Mouse (Mus musculus) spleen, postnatal 10 days (tissue): Measurements from ENCODE around the gene Rad9a.
A peak's percentile ranks its signal among the peaks of the same experiment; 100 is the strongest.
"Not testable (repeated sequence)": the region's sequence is repeated elsewhere in the genome, so short reads cannot be mapped to it uniquely, and the experiment has no call there.

Experiments
- DNase-seq, 2 experiments: peaks; one replicate each; pipeline ENCODE4 v3.0.0; 2021 to 2022; ENCODE audit warnings: low spot score in 2 of 2

The Rad9a gene

DNA sequence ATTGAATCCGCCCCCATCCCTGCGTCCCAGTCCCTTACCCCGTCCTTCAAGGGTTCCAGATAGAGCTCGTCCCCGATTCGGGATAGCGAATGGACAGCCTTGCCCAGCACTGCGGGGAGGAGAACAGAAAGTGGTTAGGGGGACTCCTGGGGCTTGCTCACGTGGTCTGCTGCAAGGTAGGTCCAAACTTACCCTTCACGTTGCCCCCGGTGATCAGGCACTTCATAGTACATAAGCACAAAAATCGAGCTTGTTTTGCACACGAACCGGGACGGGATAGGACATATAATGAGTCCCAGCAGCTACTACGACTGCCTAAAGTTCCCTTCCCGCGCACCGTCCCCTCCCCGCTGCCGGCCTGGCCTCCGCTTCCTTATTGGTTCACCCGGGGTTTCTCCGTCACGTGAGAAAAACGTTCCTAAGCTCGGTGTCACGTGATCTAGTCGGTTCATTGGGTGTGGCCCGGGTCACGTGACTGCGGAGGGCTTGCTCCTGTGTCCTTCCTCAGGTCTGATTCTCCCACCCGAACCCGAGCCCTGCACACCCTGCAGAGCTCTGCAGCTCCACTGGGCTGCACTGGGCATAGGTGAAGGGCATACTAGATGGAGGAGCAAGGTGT is at the start of gene Rad9a:
Gene Rad9a, minus strand, starts transcription at position 372 of the 619 bp plus-strand sequence.
- peak; percentile 92 to 99 for DNase-seq

DNA sequence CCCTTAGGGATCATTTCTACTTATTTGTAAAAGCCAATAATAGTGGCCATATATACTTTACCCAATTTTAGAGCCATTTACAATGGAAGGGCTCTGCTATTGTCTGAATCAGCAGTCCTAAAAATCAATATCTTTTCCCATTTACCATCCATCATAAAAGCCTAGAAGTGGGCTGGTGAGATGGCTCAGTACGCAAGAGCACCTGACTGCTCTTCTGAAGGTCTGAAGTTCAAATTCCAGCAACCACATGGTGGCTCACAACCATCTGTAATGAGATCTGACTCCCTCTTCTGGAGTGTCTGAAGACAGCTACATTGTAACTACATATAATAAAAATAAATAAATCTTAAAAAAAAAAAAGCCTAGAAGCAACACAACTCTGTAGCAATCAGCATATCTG is 47.2 kb upstream of the Rad9a start:
- not testable (repeated sequence) for DNase-seq

DNA sequence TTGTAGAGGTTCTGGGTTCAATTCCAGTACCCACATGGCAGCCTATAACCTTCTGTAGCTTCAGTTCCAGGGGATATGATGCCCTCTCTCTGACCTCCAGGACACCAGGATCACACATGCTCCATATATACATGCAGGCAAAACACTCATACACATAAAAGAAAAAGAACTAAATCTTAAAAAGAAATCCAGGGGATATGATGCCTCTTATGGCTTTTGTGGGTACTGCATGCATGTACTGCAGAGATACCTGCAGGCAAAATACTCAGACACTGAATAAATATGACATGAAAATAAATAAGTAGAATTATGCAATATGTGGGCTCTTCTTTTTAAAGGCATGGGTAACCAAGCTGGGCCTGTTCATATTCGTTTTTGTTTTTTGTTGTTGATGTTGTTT is 45.5 kb upstream of the Rad9a start:
- no peak for DNase-seq

DNA sequence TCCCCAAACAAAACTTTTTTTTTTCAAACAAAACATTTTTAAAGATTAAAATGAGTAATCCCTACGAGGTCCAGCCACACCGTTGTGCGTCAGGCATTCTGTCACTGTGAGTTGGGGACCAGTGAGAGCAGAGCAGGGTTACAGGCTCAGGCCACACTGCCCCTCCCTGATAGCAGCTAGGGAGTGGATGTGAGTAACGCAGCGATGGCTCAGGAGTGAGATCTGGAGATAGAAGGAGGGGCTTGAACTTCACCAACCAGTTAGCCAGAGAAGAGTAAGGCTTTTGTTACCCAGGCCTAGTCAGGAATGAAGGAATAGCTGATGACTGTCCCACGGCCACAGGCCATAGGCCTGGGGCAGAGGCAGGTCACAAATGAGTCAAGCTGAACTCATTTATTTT is 43.3 kb upstream of the Rad9a start:
- DNase-seq: no peak

DNA sequence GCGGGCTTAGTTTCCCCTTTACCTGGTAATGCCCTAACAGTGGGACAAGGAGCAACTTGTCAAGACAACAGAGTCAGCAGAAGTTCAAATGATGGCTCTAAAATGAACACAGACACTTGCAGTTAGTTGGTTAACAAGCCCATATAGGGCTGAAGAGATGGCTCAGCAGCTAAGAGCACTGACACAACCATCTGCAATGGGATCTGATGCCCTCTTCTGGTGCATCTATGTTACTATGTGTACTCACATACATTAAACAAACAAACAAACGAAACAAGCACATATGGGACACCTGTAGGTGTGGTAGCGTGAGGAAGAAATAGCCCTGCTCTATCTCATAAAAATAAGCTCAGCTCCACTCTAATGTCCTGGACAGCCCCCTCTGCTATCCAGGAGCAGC is 41.0 kb upstream of the Rad9a start:
- no peak for DNase-seq

DNA sequence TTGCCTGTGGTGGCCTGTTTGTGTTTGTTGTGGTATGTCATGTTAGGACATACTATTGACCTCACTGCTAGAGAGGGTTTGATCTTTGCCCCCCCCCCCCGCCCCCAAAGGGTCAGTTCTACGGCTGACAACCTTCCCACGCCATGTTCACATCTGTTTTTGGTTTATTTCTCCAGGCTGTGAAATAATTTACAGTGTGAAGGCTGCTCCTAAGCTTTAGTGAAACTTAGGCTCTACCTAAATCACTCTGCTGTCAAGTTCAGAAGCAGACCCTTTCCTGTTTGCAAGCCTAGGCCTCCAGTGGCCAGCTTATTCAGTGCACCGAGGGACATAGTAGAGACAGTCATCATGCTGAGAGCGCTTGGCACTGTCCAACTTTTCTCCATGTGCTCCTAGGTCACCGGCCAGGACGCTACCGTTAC is 38.8 kb upstream of the Rad9a start:
- no peak for DNase-seq

DNA sequence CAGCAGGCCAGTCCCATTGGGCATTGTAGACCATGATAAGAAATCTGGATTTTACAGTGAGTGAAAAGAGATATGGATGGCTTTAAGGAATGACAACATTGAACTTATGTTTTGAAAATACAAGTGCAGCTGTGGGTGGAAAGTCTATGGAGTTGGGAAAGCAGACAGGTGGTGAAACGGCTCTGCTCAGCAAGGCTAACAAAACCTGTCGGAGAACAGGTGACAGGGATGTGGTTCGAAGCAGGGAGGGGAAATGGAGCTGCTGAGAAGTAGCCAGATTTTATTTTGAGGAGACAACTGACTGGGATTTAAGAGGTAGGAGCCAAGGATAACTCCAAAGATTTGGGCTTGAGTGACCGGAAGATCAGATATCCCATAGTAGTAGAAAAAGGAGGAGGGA is 33.1 kb upstream of the Rad9a start:
- no peak for DNase-seq

DNA sequence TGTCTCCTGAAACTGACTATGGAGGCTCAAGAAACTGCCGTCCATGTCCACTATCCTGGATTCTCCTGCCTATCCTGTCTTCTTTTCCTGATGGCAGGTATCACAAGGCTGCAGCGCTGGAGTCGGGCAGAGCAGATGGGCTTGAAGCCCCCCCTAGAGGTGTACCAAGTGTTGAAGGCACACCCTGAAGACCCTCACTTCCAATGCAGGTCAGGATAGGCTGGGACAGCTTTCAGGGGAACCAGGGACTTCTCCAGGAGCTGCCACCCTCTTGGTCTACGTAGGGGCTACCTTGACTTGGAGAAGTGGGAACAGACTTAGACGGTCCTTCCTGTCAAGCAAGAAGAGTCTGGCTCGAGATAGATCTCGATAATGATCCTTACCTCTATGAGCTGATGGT is 31.2 kb upstream of the Rad9a start:
- DNase-seq: no peak

DNA sequence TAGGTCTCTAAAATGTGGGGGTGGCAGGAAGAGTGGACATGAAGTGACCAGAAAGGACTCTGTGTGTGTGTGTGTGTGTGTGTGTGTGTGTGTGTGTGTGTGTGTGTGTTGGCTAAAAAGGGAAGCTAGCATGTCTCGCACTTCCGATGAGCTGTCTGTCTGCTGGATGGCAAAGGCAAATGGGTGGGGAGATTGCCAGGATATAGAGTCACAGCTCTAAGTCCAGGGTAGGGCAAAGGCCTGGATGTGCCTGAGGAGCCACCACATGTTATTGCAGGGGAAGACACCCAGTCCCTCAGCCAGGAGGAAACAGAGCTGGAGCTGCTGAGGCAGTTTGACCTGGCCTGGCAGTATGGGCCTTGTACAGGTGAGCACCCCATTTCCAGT is 30.7 kb upstream of the Rad9a start:
- no peak for DNase-seq

DNA sequence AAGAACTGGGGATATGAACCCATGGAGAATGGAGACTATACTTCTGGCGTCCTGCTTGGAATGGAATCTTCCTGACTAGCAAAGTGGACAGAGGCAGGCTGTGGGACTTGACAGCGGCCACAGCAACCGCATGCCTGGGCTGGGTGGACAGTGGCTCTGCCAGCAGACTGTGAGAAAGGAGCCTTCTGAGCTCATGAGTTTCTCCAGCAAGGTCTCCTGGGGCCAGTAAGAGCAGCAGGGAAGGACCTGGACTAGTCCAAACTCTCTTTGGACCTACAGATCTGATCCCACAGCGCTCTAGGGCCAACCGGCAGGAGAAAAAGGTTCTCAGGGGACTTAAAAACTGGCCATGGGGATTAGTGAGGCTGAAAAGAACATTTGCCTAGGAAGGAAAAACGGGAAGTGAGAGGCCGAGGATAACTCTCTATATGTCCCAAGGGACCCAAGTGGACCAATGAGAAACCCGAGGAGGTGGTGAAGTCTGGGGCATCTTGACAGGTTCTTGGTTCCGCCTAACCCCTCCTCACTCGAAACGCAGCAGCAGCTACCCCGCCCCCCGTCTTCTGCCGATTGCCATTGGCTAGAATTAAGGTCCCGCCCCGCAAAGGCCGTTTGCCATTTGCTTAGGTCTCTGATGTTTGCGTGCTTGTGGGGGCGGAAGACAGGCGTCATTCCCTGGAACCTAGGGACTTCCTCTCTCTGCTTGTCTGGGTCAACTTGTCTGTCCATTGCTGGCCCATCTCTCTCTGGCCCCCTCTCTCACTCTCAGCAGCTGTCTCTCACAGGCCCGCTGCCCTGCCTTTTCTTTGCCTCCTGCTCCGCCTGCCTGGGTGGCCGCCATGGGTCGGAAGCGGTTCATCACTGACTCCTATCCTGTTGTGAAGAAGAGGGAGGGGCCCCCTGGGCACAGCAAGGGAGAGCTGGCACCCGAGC is 30.1 kb upstream of the Rad9a start, which contains the start of gene Pold4:
Gene Pold4, plus strand, starts transcription at position 647 of the 933 bp plus-strand sequence.
- peak; percentile 84 to 96 for DNase-seq

DNA sequence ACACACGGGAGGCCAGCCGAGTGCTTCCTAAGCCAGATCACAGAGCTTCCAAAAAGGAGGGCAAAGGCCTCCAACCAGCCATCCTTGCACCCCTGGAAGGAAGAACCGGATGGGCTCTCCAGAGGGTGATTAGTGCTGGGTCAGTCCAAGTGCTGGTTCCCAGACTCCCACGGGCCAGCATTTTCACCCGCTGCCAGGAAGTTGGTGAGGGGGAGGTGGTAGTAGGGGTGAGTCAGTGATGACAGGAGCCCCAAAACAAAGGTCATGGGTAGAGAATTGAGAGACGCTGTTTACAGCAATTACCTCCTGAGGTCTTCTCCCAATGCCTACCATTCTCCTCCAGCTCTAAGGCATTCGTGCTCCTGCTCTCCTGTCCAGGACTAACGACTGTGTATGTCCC is 29.0 kb upstream of the Rad9a start:
- peak in 1 of 2 experiments; percentile 41 for DNase-seq

DNA sequence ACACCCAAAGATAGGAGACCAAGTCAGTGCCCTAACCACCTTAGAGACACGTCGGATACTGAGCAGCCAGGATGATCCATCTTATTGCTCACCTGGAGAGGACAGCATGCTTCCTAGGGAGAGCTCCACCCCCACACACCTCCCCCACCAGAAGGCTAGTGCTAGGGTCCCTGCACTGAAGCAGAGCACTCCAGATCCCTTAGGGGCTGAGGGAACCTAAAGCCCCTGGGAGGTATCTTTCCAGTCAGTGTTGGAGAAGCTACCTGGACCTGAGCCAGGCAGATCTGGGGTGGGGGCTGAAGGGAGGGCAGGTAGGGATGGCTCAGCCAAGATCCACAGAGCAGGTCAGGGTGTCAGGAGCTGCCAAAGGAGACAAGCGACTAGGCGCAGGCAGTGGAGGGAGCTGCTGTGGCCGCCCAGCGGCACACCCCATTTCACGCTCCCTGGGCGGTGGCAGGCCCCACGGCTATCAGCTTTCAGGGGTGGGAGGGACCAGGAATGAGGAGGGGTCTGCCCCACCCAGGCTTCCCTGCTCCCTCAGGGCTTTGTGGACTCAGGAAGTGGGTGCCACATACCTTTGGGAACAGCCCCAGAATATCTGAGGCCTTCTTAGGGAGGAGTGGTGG is 28.1 kb upstream of the Rad9a start:
- no peak for DNase-seq

DNA sequence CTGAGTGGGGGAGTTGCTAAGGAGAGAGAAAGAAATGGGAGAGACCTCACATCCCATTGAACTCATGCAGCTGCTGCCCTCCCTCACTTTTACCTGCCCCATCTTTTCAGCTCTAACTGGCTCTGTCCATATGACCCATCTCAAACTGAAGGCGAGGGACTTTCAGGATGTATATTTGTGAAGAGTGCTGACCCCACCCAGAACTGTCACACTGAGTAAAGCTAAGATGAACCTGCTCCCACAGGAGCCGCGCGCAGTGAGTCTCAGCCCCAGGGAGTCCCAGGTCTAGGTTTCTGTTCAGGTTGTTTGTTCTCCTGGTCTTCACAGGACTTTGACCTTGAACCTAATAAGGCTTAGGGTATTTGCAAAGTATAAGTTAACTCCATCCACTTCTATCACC is 27.4 kb upstream of the Rad9a start:
- DNase-seq: no peak

DNA sequence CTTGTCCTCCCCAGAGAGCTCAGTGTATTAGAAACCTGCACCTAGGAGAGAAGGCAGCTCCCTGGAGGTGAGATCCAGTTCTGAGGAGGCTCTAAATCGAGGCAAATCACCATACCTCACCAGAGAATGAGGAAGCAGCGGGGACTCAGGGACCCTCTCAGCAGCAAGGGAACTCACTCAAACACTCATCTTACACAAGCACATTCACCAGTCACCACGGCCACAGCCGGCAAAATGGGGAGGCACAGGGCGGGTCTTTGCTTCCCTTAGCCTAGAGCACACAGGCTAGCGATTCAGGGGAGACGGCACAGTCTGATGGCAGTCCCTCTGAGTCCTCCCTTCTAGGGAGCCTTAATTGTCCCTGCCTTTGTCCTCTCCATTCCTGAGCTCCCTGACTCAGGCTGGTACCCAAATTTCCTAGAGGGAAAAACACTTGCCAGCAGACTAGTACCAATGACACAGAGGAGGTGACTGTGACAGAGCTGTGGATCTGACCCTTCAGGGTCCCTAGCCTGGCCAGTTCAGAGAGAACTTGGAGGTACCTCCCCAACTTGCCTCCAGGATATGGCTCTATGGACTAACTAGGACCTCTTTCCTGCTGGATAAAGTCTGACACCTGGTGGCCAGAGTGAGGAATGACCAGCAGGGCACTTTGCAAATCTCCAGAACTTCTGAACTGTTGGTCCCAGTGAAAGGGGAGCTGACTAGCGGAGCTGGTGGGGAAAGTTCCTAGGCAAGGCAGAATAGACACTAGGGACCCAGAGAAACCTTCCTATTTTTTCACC is 26.6 kb upstream of the Rad9a start:
- peak; percentile 57 to 77 for DNase-seq

DNA sequence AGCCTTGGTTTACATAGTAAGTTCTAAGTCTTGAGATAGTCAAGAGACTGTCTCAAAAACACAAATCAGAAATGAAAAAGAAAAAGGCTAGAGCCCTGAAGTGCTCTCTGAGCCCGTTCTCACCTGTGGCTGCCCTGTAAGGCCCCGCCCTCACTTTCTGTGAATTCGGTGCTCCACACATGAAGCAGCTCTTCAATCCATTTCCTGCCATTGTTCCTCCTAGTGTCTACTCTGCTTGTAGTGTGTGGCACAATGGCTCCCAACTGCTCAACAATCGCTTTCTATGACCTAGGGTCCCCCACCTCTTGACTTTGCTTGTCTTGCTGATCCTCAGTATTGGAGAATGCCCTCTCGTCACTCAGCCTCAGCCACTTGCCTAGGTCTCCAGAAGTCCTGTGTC is 26.0 kb upstream of the Rad9a start:
- no peak for DNase-seq

DNA sequence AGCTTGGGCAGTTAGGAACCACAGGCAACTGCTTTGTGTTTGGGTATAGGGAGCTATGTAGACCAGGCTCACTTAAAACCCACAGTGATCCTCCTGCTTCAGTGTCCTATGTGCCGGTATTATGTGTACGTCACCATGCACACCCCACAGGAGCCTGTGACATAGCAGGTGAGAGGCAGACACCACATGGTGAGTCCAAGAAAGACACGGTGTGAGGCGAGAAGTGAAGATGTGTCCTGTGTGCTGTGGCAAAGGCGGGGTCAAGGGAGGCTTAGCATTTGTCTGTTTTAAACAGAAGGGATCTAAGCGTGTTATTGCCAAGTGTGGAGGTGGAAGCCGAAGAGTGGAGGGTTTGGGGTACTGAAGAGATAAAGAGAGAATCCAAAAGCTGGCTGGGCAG is 25.3 kb upstream of the Rad9a start:
- no peak for DNase-seq

DNA sequence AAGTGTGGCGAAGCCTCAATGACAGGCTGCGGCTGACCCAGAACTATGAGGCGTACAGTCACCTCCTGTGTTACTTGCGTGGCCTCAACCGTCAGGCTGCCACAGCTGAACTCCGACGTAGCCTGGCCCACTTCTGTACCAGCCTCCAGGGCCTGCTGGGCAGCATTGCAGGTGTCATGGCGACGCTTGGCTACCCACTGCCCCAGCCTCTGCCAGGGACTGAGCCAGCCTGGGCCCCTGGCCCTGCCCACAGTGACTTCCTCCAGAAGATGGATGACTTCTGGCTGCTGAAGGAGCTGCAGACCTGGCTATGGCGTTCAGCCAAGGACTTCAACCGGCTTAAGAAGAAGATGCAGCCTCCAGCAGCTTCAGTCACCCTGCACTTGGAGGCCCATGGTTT is 20.7 kb upstream of the Rad9a start:
- DNase-seq: peak in 1 of 2 experiments; percentile 49

DNA sequence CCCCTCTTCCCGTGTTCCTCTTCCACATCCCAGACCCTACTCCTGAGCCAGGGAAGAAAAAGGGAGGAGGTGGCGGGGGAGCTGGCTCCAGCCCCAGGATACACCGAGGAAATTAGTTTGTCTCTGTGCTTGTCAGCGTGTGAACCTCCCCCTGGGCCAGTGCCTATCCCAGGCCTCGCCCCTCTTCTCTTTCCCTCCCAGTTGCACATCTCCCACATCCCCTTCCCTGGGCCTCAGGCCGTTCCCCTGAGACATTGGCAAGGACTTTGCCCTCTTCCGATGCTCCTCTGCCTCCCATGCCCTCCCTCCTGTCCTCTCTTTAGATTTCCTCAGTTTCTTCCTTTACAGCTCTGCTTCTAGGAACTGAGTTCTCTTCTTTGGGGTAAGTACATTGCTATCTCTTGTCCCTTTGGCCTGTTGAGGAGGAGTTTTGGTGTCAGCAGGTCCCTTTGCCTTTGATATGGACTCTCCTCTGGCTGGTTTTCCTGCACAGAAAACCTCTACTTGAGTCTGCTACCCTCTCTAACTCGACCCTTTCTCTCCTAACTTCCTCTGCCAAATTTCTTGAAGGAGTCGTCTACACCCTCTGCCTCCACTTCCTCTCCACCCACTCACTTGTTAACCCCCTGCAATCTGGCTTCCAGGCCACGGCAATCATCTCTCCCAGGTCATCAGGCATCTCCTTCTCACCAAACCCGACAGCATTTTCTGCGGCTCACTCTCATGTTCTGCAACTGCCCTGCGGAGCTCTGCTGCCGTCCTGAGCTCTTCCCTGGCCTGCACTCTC is 19.7 kb upstream of the Rad9a start:
- peak in 1 of 2 experiments; percentile 21 for DNase-seq

DNA sequence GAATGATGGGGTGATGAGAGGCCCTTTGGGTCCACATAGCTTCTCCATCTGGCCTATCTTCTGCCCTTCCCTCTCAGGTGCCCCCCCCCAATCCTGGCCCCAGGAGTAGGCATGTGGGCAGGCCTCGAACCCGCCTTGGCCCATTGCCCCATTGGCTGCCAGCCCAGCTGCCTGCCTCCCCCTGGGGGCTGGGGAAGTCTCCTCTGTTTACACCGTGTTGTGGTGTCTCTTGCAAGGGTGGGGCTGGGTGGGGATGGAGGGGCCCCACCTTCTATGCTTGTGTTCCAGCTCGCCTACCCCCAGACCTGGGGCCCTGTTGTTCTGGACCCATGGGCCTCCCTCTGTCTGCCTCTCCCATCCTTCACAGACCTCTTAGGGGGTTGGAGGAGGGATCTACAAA is 19.0 kb upstream of the Rad9a start:
- DNase-seq: peak in 1 of 2 experiments; percentile 59

DNA sequence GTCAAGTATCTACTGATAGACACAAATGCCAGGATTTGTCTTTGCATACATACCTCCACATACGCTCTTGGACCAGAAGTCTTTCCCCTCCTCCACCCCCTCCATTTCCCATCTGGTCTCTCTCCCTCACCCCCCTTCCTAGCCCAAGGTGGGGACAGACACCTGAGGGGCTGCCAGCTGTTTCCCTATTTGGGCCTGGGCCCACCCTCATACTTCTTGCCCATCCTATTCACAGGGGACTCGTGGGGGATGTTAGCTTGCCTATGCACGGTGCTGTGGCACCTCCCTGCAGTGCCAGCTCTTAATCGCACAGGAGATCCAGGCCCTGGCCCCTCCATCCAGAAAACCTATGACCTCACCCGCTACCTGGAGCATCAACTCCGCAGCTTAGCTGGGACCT is 18.5 kb upstream of the Rad9a start:
- DNase-seq: peak in 1 of 2 experiments; percentile 14

DNA sequence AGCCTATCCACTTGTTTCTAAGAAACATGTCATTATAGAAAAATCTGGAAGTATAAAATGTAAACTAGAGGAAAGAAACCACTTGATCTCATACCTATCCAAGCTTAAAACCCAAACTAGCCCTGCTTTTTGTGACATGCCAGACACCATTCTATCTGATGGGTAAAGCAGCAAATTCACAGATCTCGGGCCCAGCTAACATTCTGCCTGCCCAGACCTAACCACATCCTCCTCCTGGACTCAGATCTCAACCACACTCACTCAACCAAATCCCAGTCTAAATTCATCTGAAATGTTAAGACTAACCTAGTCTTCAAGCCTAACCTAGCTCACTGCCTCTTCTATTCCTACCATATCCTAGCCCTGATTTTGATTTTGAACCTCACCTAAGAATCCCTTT is 17.3 kb upstream of the Rad9a start:
- DNase-seq: peak in 1 of 2 experiments; percentile 37
